Mouse (Mus musculus) stomach, postnatal 0 days (tissue): ENCODE measurements around the gene Egln1.

ENCODE experiments used
- CTCF ChIP-seq: IDR thresholded peaks from 2 replicates; pipeline ENCODE4 v1.5.1; 2016; ENCODE audit warnings: antibody characterized with exemption, low read depth, mild to moderate bottlenecking, moderate library complexity
- EP300 ChIP-seq: optimal IDR thresholded peaks from 2 replicates; pipeline ENCODE3; 2016; ENCODE audit warnings: antibody characterized with exemption

DNA sequence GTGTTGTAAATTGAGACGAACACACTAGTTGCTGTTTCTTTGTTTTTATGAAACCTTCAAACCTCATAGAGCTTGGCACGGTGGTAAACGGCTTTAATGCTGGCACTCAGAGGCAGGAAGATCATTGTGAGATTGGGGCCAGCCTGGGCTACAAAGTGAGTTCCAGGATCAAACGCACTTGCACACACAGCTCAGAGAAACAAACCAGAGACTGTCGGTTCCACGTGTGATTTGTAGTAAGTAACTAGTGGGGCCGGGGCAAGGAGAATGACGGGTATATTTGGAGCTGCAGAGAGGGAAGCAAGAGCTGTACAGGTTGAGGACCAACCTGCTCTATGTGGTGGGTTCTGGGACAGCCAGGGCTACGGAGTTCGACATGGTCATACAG lies 939 bp upstream of the Egln1 start:
- TF ChIP-seq CTCF (no peak), EP300 (no peak)
